Mouse (Mus musculus) layer of hippocampus, adult 8-10 months (tissue): ENCODE measurements at regions not wholly inside any gene's neighbourhood (a gene's known extent, or its start where the extent isn't known, plus 50 kb on each side); places are given as distances from the start of the nearest gene placed in this dataset.

ENCODE experiments used
- DNase-seq, 2 experiments: peaks; one replicate each; pipeline ENCODE4 v3.0.0; 2022; ENCODE audit warnings: low spot score in 2 of 2

DNA sequence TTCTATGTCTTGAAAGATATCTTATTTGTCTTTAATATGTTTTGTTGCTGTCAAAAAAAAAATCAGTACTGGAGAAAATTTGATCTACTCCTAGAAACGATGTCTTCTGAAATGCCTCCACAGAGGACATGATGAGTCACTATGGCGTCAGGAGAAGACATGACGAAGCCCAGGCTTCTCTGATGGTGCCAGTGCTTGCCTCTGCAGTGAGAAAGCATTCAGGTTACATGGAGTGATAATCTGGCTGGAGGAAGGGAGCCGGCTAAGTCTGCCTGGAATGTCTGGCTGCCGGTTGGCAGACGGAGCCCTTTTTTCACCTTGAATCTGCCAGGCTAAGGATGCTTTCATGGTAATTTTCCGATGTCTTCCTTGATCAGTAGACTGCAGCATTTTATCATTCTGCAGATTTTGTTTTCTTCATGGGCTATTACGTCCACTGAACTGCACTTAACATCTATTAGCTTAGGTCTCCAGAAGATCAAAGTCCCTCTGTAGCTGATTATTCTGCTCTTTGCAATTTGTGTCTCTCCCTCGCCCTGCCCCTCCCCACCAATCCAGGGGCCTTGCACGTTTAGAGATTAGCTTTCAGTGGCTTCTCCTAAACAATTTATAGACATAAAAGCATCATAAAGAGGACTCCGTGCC is 607.9 kb downstream of the Lmo4 start:
- DNase-seq, result no peak

DNA sequence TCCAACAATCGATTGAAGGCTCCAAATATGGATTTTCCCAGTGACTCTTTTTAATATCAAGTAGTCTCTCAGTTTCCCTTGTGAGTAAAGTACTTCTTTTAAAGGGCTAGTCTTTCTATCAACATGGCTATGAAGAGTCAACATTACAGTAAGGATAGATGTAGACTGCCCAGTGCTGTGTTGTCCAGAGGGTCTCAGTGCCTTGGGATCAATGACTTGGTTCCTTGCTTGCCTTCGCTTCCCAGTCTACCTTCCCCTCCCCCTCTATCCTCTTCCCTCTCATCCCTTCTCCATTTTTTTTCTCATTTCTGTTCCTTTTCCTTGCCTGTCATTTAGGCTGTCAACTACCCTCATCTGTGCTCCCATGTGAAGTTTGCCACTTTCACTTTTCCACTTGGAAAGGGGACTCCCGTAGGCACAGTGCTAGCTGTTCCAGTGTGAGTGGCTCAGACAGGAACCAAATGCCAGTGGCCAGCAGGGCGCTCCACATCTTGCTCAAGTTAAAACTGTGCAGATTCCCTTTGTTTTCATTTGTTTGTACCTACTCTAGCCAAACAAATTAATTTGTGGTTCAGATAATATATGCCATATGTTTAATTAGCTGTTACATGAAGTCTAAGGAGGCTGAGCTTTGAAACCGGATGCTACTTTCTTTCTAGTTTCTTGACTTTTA is 608.9 kb downstream of the Lmo4 start:
- no peak for DNase-seq

DNA sequence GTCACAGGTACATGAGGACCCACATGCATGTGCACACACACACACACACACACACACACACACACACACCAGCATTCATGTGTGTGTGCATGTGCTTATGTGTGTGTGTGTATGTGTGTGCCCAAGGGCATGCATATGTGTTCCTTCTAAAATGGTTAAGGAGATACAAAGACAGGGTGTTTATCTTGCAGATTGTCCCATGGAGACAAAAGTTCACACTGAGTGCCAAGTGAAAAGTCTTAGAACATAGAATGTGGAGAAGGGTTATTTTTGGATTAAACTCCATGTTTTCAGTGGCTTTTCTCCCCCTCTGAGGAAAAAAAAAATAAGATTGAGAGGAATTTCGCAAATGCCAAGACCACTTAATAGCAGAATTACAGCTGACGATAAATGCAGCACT is 609.9 kb downstream of the Lmo4 start:
- DNase-seq, result no peak

DNA sequence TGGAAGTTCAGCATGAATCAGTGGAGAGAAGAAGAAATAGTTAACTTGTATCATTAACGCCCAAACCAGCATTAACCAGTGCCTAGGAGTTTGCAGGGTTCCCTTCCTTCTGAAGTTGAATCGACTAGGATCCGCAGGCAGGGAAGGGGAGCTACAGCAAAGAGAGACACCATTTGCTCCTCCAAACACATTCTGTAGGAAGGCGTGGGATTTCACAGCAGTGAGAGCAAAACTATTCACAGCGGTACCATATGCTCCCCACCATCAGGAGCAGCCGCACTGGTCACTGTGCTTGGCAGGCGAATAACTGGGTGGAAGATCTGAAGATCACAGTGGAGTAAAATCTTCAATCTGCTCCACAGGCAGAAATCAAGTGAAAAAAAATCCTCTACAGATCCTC is 610.3 kb downstream of the Lmo4 start:
- DNase-seq, result peak; percentile 86 to 87

DNA sequence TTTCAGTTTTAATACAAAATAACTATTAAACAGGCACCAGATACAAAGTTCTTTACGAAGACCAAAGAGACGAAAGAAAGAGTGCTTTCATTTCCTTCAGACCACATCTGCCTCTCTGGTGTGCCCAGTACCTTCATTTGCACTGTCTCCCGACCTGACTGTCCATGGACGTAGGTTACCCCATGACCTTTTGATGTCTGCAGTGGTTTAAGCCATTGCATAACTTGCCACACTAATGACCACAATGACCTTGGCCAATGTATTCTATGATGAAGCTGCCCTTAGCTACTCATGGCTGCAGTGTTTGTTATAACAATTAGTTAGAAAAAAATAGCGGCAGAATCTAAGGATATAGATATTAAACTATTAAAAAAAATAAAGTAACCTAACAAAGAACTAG is 618.4 kb downstream of the Lmo4 start:
- no peak for DNase-seq

DNA sequence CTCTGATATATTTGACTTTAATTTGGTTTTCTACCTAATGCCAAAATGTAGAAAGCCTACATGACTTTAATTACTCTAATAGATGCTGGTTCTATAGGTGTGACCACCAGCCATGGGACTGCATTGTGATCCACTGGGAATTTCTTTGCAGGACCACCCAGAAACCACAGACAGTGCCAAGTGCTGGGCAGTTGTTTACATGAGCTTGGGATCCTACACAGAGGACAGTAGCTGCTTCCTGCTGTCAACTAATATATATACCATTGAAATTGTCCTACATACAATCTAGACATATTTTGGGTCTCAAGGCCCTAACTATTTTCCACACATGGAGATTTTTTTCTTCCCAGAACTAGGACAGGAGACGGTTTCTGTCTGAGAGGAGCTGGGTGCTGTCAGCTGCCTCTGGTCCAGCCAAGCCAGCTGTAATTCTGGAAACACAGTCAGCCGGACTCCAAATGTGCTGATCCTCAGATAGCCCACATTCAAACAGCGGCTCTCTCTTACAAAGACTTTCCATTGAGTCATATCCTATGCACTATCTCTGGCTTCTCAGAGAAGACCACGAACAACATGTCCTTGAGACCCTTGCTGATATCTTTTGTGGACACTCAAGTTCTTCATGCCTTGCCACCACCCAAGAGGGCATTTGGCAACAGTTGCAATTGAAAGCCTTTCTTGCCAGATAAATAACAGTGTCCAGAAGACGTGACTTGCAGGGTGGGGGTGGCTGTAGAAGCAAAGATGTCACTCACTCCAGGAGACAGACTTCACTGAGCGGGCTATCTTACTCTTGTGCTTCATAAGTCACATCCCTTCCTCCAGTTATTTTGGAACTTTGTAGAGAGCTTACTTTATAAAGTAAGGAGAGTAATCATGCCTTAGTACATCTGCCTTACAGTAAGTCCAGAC is 620.1 kb downstream of the Lmo4 start:
- DNase-seq, result no peak

DNA sequence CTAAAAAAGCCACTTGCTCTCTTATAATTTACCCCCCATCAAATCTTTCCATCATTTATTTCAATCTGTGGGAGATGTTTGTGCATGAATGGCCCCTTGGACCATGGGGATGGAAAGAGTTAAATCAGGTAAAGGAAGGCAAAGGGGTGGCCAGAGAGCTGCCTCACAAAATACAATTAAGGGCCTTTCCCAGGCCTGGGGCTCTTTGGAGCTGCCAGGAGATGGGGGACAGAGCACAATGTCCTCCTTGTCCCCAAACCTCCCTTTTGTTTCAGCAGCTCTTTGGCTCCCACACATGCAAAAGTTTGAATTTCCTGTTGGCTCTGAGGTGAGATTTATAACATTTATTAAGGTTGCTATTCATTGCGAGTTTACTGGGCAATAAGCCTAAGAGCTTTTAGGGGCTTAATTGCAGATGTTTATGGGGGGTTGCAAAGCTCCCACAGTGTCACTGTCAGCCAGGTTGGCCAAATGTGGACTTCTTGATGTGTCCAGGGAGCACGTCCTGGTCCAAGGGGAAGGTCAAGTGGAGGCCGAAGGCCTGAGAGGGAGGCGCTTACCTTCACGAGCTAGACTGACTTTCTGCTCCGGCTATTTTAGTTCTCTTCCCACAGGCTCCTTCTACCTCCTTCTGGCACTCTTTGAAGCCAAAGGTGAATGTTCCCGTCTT is 628.5 kb downstream of the Lmo4 start:
- DNase-seq, result no peak

DNA sequence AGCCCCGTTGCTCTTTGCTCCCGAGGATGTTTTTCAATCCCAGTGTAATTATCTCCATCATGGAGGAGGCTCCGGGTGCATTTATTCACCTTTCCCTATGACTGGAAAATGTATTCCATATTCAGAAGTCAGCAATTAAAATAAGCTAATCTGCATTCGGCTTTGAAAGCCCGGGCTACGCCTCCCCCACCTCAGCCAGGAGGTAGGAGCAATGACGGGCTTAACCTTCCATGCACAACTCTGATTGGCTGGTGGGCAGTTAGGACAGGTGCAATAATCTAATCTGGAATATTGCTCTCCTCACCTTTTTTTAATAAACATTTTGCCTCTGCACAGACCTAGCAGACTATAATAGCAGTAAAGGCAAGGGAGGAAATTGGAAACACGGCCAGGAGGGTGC is 629.3 kb downstream of the Lmo4 start:
- DNase-seq, result no peak

DNA sequence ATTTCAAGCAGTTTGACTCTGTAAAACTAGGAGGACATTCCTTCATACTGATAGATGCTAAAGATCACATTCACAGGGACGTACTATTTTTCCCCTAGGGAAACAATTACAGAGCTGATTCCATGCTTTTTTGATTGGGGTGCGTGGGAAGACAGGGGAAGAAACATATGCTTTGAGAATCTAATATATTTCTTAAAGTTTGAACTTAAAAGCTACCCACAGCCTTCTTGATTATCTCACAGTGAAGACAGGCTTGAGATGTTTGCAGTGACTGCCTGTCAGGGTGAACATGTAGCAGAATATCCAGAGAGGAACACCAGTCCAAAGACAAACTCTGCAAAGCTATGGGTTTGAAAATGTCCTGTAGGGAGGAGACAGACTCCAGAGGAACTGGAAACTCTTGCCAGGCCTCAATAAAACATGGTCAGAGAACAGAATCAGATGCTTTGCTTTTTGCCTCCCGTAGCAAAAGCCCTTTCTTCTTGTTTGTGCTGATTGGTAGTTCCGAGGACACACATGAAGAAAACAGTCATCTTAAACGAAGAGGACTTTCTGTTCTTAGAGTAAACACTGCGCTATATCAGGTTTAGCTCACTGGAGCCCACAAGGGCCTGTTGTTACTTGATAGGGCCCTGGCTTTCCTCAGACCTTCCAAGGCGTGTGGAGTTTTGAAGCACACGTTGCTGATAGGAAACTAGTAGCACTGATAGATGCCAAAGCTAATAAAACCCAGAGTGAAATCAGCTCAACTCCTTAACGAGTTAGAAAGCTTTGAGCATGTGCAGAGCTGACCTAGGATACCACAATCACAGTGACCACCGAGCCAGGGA is 630.8 kb downstream of the Lmo4 start:
- no peak for DNase-seq

DNA sequence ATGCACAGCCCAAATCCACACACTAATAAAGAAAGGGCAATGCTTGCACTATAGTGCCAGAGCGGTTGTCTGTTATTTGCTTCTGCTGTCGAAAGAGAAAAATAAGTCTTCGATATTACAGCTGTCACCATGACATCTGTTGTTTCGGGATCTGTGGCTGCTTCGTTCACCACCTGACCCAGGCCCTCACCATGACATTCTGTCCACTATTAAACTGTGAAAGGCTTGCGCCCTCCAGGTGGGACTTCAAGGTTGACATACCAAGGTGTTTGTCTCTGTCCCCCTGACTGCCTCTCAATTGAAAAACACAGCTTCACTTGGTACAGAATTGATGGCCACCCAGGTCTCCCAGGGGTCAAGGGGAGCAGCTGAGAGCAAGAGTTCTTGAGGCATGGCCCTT is 635.1 kb downstream of the Lmo4 start:
- DNase-seq, result no peak

DNA sequence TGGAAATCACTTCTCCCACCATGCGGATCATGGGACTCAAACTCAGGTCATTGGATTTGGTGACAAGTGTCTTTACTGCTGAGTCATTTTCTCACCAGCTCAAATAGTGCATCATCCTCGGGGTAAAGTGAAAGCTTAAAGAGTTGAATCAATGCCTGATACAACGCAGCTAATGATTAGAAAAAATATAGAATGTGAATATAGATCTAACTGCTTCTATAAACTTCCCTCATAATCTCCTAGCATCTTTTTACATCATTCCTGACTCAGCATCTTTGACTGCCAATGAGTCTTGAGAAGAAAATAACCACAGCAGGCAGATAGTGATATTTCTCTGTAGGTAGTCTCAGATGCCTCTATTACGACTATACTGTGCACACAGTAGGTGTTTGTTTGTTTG is 640.0 kb downstream of the Lmo4 start:
- DNase-seq, result no peak

DNA sequence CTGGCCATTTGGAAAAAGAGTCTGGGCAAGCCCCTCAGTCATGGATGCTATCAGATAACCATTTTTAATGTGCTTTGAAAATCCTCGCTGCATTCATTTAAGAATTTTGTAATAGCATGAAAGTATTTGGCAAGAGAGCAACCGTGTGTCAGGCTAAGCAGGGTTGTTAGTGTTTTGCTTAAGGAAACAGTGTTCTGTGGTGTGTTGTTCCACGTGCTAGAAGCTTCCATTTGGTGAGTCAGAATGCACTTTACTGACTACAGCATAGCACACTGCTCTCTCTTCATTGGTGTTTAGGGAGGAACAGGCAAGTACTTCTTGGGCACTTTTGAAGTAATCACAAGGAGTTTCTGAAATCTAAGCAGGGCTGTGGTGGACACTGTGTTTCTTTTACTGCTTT is 661.0 kb upstream of the Pkn2 start:
- no peak for DNase-seq

DNA sequence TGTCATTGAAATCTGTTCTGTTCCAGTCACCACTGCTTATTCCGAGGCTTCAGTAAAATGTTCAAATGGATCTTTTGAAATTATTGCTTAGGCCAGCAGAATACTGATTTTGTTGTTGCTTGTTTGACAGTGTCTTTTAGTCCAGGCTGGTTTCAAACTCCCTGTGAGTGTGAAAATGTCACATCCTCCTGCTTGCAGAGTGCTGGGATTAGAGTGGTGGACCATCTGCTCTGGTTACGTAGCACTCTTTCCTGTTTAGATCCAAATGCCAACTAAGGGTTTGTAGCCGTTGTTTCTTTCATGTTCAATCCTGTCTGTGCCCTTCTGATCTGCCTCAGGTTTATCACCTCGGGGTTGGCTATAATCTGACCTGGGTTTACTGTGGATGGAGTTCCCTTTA is 646.2 kb upstream of the Pkn2 start:
- DNase-seq, result no peak

DNA sequence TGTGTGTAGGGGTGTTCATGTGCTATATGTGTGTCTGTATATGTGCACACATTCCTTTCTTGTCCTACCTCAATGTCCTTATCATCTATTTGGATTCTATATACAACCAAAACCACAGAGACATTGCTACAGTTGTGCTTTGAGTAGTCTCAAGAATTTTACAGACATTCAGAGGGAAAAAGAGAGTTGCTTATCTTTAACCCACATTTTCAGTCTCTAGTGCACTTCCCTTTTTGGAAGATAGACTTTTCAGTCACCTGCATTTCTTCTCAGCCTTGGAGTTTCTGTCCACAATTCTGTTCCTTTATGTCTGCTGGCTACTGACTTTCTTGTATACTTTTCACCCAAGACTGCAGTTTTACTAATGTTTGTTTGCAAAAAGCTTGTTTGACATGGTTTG is 645.5 kb upstream of the Pkn2 start:
- DNase-seq, result no peak

DNA sequence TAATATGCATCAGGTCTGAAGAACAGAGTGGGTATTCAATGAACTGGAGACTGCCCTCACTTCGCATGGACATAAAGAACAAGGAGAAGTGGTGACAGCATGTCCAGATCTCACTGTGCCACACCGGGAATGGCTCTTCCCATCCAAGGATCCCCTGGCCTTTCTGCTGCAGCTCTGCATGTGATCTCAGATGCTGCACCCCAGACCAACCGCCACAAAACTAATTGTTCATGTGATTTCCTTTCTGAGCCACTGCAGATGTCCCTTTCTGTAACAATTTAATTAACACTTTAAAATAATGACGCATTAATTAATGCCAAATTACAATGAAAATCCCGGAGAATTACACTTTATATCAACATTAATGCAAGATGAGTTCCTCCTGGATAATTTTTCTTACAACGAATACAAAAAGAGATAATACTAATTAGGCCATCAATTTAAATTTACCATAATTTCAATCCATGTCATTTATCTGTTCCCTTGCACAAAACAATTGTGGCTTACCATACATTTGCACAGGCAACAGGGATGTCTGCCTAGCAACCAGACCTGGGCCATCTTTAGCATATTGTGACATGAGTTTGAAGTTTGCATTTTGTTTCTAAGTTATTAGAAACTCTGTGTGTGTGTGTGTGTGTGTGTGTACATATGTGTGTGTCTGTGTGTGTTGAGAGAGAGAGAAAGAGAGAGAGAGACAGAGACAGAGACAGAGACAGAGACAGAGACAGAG is 630.9 kb upstream of the Pkn2 start:
- DNase-seq, result no peak

DNA sequence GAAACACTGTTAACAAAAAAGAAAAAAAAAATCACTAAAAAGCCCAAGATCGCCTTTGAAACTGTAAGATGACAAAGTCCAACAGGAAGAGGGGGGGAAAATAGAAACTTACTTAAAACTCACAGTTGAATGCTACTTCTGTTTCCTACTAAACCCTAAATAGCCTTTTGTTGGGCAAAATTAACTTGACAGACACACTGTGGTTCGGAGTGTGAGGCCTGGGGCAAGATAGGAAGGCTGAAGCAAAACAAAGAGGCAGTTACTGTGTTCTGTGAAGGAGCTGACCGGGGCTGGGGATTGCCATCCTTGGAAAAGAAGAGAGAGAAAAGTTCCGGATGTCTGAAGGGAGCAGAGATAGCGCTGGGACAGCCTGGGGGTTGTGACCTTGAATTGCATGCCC is 627.7 kb upstream of the Pkn2 start:
- DNase-seq, result no peak

DNA sequence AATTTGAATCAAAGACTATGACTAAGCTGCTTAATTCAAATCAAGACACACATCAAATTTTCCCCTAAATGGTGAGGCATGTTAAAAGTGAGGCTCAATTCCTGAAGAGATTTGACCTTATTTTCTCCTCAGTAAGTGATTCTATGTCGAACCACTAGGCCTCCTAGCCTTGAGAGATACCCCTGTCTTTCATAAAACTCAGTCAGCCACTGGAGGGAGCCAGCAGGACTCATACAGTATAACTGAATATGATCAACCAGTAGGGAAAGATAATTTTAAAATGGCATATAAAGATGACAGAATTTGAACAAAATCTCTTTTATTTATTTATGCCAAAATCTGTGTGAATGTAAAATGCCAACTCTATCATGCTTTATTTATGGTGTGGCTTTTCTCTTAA is 626.5 kb upstream of the Pkn2 start:
- DNase-seq, result peak; percentile 42 to 61

DNA sequence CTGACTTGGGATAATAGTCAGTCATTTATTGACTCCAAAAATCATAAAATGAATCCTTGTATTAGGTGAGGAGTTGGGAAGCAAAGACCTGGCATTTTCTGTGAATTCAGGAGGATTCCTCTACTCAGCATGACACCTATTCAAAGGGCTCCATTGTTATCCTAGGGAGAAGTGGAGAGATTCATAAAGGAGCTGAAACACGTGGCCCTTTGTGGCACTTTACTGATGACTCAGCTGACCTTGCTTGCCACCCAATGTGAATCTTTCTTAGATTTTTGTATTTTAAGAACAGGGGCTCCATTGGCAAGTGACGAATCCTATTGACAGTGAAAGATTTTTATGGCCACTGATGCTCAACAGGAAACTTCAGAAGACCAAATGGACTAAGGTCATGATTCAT is 619.2 kb upstream of the Pkn2 start:
- no peak for DNase-seq

DNA sequence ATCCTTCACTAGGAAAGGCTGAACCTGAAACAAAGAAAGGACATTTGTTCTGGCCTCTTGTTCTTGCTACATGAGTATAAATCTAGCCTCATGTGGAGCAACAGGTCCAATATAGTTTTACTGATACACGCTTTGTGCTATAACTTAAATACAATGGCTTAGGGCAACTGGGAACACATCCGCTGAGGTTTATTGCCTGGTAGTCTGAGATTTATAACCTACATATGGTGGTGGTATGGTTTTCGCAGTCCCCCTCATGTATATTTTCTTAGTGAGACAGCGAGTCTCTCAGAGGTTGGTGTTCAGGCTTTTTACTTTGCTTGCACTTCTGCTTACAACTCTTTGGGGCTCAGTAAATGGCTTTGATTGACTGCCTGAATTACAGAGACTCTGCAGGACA is 613.6 kb upstream of the Pkn2 start:
- no peak for DNase-seq

DNA sequence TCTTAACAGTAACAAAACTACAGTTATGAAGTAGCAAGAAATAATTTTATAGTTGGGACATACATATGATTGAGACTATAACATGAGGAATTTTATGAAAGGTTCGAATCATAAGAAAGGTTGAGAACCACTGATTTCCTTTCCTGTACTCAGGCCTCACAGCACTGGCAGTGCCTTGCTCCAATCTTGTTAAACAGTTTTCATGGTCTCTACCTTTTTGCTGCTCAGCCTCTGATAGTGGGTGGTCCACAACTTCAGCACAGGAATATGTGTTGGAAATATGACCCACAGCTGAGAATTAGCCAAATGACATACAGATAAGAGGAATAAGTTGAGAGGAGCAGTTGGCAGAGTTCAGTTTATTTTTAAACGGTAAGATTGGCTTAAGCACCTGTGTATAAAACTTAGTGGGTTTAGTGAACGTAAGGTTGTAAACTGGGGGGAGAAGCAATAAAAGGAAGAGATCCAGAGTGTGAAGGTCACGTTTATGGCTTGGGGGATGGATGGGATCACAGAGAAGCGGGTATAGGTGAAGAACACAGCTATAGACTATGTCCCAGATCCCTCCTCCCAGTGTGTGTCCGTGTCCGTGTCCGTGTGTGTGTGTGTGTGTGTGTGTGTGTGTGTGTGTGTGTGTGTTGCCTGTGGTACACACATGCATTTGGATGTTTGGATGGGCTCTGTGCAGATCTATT is 596.3 kb upstream of the Pkn2 start:
- no peak for DNase-seq
